Mouse (Mus musculus) thymus, postnatal 4 days (tissue): ENCODE data around the gene Otulin.

Experiments
- DNase-seq: peaks from one replicate; pipeline ENCODE4 v3.0.0; 2021

Gene Otulin

DNA sequence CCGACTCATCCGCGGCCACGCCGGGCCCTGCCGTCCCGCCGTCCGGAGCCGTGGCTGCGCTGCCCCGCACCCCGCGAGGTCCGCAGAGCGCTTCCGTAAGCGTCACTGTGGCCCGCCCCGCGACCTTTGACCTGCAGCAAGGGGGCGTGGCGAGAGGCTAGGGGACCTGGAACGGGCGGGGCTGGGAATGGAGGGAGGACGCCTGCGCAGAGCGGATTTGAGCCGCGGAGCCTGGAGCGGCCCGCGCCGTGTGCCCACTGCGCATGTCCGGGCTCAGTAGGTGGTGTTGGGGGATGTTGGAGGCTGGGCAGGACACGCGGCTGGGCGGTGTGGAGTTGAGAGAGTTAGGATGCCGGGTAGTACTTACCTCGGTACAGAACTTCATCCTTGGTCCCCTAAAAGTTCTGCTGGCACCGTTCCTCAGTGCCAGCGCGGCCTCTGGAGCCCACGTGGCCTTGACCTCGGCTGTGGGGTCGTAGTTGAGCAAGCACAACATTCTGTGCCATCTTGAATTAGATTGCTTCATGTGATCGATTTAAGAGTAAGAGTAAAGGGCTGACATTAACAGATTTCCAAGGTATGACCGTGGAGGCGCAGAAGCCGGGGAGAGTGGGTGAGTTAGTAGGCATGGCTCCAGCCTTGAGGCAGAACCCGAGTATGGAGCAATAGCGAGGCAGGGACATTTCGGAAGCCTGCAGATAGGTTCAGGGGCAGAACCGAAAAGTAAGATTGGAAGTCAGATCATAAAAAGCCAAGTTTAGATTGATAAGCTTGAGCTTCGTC, at the start of gene Otulin:
TSS of gene Otulin (minus strand) at position 93 of the 783 bp plus-strand sequence.
- peak; percentile 100 for DNase-seq

DNA sequence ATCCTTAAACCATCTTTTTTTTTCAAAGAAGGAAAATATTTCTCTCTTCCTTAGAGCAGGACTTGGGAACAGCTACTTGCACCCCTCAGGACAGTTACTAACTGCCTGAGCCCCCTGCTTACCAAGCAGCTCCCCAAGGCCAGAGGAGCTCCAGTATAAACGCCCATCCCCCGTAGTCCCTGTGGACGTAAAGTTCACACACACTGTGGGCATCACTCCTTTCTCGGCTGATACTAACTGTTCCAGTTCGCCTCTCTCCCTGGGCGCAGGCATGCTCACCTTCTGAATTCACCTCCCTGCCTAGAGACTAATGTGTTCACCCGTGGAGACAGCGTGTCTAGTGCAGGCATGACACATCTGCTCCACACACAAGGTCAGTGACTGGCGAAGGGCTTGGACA, 48.0 kb upstream of the Otulin start:
- DNase-seq = no peak

DNA sequence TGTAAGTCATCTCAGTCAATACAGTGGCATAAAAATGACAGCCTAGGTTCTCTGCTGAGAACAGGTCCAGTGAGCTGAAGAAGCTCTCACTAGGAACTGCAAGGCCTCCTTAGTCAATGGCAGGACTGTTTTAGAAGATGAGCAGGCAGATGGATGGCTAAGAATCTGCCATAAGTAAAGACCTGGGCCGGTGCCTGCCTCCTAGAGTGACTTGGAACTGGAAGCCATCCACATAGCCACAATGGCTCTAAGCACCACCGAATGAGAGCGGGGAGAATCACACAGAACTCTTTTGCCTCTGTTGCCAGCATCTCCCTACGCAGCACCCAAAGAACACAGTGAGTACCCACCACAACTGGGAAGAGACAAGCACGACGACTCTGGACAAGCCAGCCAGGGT, 47.3 kb upstream of the Otulin start:
- no peak for DNase-seq

DNA sequence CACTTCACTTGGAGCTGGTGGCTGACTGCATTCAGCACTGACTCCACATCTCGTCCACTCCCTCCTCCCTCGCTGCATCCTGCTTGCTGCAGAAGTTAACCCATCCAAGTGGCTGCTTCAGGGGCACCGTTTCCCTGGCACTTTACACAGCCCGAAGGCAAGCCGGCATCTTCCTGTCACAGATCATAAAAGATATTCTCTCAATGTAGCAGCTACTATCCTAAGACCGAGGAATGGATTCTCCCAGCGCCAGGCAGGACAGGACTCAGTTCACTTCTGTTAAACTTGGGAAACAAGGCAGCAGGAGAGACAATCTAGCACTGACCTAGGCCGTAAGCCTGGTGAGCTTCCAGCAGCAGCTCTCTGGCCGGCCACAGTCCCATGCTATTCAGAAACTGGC, 45.7 kb upstream of the Otulin start:
- peak; percentile 42 for DNase-seq

DNA sequence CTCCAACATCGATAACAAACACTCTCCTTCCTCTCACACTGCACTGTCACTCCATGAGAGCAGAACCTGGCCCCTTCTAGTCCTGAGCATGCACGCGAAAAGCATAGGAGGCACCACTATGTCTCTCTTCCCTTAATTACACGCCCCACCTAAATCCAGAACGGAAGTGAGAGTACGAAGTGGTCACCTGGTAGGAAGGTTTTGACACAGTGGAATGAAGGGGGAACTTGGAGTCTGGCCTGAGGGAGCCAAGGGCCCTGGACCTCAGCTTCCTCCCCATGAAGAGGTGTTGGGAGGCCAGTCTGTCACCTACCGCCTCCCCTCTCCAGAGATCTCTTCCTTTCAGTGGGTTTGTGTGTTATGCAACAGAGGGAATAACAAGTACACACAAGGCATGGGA, 44.6 kb upstream of the Otulin start:
- no peak for DNase-seq

DNA sequence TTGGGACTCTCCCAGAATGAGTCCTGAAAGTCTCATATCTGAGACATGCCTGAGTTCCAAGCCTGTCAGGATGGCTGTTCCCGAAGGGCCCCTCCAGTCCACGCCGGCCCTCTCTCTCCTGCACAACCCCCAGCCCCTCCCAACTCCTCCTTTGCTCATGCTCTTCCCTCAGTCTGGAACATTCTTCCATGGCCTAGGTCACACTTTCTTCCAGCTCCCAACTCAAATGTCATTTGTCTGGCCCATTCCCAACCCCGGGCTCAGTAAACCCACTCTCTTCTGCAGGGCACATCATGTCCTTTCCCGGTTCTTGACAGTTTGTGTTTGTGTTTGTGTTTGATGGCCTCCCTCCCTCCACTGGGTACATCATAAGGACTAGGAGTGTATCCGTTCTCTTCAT, 43.5 kb upstream of the Otulin start:
- no peak for DNase-seq

DNA sequence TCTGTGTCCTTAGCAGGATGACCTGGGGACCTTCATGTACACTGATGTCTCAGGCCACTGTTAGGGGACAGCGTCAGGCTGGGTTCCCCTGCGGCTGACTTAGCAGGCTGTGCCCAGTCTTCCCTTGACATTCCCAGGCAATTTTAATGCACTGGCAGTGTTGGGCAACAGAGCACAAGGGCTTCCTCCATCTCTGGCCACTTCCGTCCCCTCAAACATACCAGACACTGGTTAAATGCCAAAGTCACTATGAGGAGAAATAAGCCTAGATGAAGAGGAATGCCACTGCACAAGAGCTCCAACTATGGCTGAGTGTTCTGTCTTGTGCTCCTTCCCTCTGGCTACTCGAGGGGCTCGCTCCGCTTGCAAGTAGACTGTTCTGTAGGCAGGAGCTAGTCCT, 42.7 kb upstream of the Otulin start:
- DNase-seq = no peak

DNA sequence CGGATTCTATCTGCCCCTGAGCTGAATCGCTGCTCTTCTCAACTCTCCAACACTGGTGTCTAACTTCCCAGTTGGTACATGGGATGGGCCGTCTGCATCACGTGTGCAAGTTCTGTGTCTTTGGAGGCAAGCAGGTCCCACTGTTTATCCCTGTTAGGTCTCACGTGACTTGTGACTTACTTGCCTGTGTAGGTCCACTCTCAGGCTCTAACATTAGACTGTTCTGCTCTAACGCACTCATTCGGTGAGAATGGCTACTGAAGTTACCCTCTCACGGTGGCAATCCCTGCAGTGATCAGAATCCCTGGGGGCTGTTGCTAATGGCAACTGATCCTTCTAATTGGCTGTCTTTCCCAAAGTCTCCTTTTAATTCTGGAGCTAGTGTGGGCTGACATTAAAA, 41.8 kb upstream of the Otulin start:
- no peak for DNase-seq

DNA sequence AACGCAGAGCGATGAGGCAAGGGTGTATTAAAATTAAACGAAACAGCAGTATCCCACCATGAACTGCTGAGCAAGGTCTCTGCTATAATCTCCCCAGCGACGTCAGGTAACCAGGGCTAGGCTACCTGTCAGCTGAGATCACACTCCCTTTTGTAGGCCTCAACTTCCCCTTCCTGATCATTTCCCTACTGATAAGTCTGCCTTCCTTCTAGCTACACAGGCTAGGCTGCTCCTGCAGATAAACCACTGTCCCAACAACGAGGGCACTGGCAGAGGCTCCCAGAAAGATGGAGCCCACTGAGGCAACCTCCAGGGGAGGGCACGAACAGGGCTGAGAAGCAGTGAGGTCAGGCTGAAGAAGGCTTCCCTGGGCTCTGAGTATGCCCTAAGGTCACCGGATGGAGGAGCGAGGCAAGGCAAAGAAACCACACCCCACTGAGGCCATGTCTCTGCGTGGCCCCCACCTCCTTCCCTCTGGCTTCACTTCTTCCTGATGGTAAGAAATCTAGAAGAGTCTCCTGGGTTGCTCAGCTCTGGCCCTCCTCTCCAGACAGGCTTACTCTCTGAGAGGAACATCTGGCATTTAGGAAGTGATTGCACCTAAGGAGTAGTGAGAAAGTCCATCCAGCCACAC, 41.2 kb upstream of the Otulin start:
- DNase-seq = peak; percentile 44

DNA sequence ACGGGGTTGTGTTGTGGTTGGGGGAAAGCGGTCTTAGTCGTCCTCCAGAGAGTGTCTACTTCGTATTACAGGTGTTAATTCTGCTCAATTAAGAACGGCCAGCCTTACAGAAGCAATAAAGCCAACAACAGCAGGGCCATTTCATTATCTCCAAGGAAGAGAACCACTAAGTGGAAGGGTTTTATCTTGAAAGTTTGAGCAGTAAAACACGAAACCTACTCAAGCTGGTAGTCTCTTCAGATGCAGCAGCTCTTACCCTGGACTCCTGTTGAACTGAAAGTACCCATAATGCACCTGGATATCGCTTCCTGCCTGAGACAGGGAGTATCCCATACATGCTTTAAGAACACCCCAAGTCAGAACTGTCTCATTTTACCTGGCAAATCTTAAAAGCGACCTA, 40.2 kb upstream of the Otulin start:
- peak; percentile 44 for DNase-seq

DNA sequence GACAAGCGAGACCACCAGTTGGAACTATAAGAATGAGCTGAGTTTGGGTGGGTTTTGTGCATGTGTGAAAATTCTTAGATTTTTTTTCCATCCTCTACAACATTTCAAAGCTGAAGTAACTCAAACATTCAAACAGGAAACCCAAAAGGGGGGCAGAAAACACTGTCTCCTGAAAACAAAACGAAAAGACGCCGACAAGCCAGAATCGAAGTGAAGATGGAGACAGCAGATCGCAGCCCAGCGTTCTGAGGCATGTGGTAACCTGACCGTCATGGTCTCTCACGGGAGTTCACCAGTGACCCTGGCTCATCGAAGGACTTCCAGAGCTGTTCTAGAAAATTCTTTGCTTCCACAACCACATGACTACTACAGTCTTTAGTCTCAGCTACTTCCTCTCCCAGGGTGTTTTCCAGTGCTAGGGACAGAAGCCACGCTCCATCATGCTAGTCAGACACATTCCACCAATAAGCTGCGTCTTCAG, 39.5 kb upstream of the Otulin start:
- peak; percentile 68 for DNase-seq

DNA sequence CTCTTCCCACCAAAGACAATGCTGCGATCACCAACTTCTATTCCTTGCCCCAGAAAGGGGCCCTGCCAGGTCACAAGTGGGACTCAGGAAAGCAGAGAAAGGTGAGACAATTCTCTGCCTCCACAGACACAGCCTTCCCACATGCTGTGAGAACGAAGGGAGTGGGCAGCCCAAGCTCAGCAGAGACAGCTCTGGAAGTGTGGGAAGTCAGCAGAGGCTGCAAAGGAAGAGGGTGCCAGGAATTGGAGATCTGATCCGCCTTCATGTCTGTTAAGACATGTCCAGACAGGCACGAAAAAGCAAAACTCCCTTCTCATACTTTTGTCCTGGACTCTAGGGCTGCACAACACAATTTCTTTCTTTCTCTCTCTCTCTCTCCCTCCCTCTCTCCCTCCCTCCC, 38.8 kb upstream of the Otulin start:
- peak; percentile 41 for DNase-seq

DNA sequence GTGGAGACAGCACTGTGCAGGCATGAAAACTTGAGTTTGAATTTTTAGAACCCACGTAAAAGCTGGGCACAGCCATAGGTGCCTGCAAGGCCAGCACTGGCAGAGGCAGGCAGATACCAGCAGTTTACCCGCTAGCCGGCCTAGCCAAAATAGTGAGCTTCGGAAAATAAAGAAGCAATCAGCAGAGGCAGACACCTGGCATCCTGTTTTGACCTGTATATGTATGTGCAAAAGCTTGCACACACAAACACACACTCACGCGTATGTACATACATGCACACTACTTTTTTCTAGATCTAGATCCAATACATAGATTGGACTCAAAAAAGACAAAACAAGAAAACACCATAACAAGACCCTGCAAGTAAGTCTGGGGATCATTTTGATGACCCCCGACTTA, 38.1 kb upstream of the Otulin start:
- peak; percentile 51 for DNase-seq

DNA sequence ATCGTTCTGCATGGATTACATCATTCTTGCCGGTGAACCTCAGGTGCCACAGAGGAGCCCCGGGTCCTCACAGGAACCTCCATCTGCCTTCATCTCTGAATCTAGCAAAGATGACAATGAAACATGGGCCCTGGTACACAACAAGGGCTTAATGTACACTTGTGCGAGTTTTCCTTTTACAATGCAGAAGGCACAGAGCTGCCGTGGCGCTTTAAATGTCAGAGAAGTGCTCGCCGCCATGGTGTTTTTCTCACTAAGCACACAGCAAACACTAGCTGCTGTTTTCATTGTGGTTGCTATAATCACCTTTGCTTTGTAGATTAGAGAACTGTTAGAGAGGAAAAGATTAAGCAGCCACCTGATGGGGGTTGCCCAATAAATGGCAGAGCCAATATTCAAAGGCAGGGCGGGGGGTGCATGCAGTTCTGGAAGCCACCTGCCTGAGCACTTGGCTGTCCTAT, 37.5 kb upstream of the Otulin start:
- DNase-seq = peak; percentile 69

DNA sequence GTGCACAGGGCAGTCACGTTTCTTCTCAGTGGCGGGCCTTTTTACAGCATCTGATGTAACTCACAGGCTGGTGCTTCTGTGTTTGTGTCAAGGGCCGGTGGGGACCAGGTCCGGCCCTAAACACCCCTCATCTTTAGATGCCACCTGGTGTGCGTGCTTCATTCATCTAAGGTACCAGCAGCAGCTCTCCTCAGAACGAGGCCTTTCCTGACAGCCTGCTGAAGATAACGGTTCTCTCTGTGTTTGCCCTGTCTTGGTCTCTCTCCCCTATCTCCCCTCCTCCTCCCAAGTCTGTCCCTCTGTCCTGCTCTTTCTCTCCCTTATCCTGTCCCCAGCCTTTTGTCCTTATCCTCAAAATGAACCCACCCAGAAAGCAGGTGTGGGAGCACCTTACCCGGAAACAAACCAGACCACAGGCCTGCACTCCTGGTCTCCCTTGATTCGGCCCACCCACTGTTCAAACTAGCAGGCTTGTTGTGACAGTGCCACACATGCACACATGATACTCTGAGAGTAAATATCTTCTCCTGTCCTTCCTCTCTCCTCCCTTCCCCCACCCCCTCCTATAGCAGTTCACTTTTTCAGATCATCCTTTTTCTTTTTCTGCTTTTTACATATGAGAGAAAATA, 36.5 kb upstream of the Otulin start:
- peak; percentile 43 for DNase-seq

DNA sequence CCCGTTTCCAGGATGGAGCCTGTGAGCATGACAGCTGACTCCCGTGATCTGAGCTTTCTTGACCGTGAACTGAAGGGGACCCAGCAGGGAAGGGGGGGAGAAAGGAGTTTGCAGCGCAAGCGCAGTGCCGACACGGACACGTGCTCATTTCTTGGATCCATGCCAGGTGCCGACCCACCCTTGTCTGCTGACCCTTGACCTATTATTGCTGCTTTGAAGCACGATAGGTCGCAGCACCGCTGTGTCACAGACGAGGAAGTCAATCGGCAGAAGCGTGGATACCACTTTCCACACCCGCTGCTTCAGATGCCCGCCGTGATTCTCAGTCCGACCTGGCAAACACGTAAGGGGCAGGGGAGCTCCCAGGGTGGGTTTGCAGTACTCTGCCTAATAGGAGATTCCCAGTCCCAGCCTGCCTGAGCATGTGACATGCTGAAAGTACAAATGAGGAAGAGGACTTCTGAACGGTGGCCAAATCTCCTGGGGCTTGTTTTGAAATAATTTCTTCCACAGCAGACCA, 35.0 kb upstream of the Otulin start:
- DNase-seq = no peak

DNA sequence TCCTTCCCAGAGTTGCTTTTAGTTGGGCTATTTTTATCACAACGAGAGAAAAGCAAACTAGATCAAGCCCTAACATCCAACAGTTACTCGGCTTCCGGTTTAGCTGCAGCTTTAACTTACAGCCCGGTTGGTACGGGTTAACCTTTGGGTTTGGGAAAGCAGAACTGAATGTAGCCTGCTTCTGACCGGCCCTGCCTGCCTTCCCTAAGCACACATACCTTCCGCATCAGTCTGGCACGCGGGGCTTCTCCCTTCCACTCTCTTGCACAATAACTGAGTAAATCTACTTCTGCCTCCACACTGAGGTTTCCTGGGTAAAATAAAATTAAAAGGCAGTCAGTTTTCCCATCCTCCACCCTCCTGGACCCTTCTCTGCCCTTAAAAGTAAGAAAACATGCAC, 33.6 kb upstream of the Otulin start:
- DNase-seq = no peak

DNA sequence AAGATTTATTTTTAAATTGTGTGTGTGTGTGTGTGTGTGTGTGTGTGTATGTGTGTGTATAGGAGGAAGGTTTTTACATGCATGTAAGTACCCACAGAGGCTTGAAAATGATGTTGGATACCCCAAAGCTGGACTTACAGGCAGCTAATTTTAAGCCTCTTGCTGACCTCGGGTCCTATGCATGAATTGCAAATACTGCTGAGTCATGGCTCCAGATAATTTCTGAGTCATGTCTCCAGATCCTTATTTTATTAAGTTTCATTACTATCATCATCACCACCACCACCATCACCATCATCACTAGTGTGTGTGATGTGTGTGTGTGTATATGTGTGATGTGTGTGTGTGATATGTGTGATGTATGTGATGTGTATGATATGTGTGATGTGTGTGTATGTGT, 32.2 kb upstream of the Otulin start:
- no peak for DNase-seq

DNA sequence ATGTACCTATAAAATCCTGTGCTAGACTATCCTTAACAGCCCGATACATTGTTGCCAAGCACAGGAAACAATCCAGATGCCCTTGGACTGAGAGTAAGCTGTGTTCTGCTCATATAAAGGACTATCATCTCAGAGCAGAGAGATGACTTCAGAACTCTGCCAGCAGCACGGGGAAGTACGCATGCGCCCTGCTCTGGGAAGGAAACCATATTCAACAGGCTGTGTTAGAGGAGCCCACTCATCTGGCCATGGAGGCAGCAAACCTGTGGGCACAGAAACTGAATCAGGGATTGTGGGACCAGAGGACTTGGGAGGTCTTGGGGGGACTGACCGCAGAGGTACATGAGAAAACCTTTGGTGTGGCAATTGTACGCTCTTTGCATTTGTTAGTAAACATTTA, 31.2 kb upstream of the Otulin start:
- no peak for DNase-seq

DNA sequence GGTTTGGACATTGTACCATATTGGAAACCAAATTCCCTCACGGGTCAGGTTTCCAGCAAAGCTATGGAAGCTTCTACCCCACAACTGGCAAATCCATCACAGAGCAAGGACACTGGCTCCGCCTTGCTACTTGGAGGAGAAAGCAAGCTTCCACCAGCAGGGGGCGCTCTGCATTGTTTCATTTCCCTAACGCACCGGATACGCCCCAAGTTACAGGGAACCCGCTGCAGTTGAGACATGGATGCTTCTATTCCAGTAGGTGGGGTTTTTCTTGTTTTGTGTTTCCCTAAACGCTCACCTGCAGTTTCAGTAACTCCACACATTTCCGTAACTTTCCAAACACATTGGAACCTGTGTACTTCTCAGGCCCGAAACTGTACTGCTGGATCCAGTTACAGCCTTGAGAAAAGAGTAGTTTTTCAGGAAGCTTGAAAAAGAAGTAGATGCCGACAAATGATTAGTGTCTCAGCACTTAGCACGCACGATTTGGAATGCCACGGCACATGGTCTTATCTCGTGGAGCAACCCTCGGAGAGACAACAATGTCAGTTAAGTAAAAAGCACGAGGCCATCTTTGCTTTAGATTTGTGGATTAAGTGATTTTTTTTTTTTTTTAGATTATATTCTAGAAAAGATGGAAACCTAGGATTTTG, 29.2 kb upstream of the Otulin start:
- DNase-seq = peak; percentile 96

DNA sequence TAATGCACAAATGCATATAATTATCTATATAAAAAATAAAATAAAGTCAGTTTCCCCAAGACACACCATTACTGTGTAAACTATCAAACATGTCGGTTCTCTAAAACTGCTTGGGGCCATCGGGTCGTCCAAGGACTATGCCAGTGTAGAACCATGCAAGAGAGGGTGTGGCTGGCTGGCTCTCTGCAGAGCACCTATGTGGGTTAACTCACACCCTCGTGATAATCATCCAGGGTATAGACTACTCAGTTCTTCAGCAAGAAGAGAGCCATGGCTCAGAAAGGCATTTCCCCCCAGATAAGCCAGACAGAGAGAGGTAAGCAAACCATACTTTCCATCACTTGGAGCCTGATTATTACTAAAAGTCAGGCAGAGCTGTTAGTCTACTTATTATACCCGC, 28.6 kb upstream of the Otulin start:
- DNase-seq = no peak

DNA sequence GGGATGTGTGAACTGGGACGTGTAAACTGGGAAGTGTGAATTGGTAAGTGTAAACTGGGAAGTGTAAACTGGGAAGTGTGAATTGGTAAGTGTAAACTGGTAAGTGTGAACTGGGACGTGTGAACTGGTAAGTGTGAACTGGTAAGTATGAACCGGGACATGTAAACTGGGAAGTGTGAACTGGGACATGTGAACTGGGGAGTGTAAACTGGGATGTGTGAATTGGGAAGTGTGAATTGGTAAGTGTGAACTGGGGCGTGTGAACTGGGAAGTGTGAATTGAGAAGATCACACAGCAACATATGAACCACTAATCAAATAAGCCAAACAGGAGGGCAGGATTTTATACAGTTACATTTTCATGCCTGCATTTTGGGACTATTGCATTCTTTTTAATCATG, 27.9 kb upstream of the Otulin start:
- DNase-seq = no peak

DNA sequence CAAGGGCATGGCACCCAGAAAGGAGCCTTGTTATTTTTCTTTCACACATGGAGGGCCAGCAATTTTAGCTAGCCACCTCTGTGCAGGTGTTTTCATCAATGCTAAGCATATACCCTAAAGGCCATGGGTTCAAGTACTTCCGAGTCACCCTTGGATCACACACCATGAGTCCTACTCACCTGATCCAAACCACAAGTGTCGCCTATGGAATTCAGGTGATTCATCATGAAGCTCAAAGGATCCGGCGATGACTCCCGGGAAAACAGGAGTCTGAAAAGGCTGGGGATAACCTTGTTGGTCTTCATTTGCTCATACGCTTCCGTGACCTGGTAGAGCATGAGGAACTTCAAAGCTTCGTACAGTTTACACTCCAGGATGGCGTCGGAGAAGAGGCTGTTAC, 27.4 kb upstream of the Otulin start:
- DNase-seq = peak; percentile 5
